ENCODE assay signal across 15 mouse cellular contexts in genomic region chr10:25790363-25790821, GRCm38 (mm10).
A peak's percentile ranks its signal among the peaks of the same experiment; 100 is the strongest.
DNase-seq lines count a peak whose midpoint lies in the region; ATAC-seq and TF ChIP-seq lines count a peak whose summit lies in the region.
"Had no signal": no experiment of that assay in that cellular context is flagged by ENCODE, and none has a peak within 500 bp of the region (broad histone marks: within the 10 kb centered on the region; RNA-seq: fewer than 3 reads in every experiment).

No protein-coding gene starts in this region.

- no peak overlapping the region for H3K9ac ChIP-seq in lung, embryonic 16.5 days (ENCODE audit: low read length)
- H3K9ac ChIP-seq in hindbrain, embryonic 13.5 days, result no peak overlapping the region
- H3K9ac ChIP-seq: liver, embryonic 14.5 days; stomach, embryonic 15.5 days had no signal

- no peak overlapping the region for H3K27ac ChIP-seq in kidney, adult 2 months (ENCODE audit: insufficient read depth, low read depth, low read length)
- H3K27ac ChIP-seq in lung, embryonic 16.5 days (ENCODE audit: low read length), result no peak overlapping the region
- no peak overlapping the region for H3K27ac ChIP-seq in hindbrain, embryonic 13.5 days
- H3K27ac ChIP-seq: liver, embryonic 14.5 days; midbrain, embryonic 10.5 days; stomach, embryonic 15.5 days had no signal

- DNase-seq in cerebellum, postnatal 10 days, result peak; percentile 59 to 66
- DNase-seq in cerebellum, adult 11 months, result no peak
- peak; percentile 16 for DNase-seq in kidney, postnatal 10 days
- no peak for DNase-seq in kidney, adult 2 months
- DNase-seq in NIH3T3 (ENCODE audit: low read depth), result peak; percentile 49
- no peak for DNase-seq in urinary bladder, postnatal 10 days (ENCODE audit: low spot score)
- DNase-seq: B cell, adult 2 months; thymus, postnatal 4 days had no signal

- no peak for TF ChIP-seq POLR2A in kidney, adult 2 months (IDR thresholded peaks at IDR 0.05; ENCODE audit: low read depth, low read length)

- H3K27me3 ChIP-seq in kidney, adult 2 months (replicated peaks; ENCODE audit: control insufficient read depth, insufficient read depth, low read length), result no peaks in the 10 kb centered on the region
- H3K27me3 ChIP-seq in lung, embryonic 16.5 days (ENCODE audit: control insufficient read depth, insufficient read depth, low read depth, low read length), result no peaks in the 10 kb centered on the region
- no peaks in the 10 kb centered on the region for H3K27me3 ChIP-seq in hindbrain, embryonic 13.5 days
- H3K27me3 ChIP-seq: stomach, embryonic 15.5 days had no signal

- TF ChIP-seq CTCF in kidney, adult 2 months (conservative IDR thresholded peaks at IDR 0.05; ENCODE audit: insufficient read depth, insufficient read length, low read depth, low read length), result no peak

- 56% methylated on average over 3 of the region's 3 CpGs for WGBS in kidney, adult 2 months
- WGBS in lung, embryonic 16.5 days, result 49% methylated on average over 3 of the region's 3 CpGs
- WGBS in hindbrain, embryonic 13.5 days, result 67% methylated on average over 3 of the region's 3 CpGs

- no peaks in the 10 kb centered on the region for H3K9me3 ChIP-seq in lung, embryonic 16.5 days (ENCODE audit: control insufficient read depth, low read length)
- H3K9me3 ChIP-seq in hindbrain, embryonic 13.5 days, result no peaks in the 10 kb centered on the region
- H3K9me3 ChIP-seq: midbrain, embryonic 10.5 days; stomach, embryonic 15.5 days had no signal

- H3K4me1 ChIP-seq in kidney, adult 2 months (ENCODE audit: control insufficient read depth, insufficient read depth, low read length), result no peaks in the 10 kb centered on the region
- no peaks in the 10 kb centered on the region for H3K4me1 ChIP-seq in lung, embryonic 16.5 days (replicated peaks; ENCODE audit: control insufficient read depth, insufficient read depth, low read length)
- no peaks in the 10 kb centered on the region for H3K4me1 ChIP-seq in hindbrain, embryonic 13.5 days (replicated peaks)
- H3K4me1 ChIP-seq: midbrain, embryonic 10.5 days; stomach, embryonic 15.5 days had no signal

- H3K36me3 ChIP-seq in kidney, adult 2 months (ENCODE audit: control insufficient read depth, insufficient read depth, low read length), result no peaks in the 10 kb centered on the region
- no peaks in the 10 kb centered on the region for H3K36me3 ChIP-seq in lung, embryonic 16.5 days (ENCODE audit: control insufficient read depth, insufficient read depth, low read length)
- H3K36me3 ChIP-seq in hindbrain, embryonic 13.5 days, result no peaks in the 10 kb centered on the region
- H3K36me3 ChIP-seq: midbrain, embryonic 10.5 days; stomach, embryonic 15.5 days had no signal

- no peak overlapping the region for H3K4me2 ChIP-seq in lung, embryonic 16.5 days (ENCODE audit: low read depth, low read length)
- no peak overlapping the region for H3K4me2 ChIP-seq in hindbrain, embryonic 13.5 days
- H3K4me2 ChIP-seq: stomach, embryonic 15.5 days had no signal

- peak; percentile 64 for ATAC-seq in lung, embryonic 16.5 days (ENCODE audit: low read depth)
- no peak for ATAC-seq in hindbrain, embryonic 13.5 days (ENCODE audit: low FRiP score)
- ATAC-seq: activated CD4-positive, CD25-positive, alpha-beta regulatory T cell, adult 4 months had no signal

- H3K4me3 ChIP-seq in kidney, adult 2 months (ENCODE audit: insufficient read depth, low read depth, low read length), result no peak overlapping the region
- no peak overlapping the region for H3K4me3 ChIP-seq in lung, embryonic 16.5 days (ENCODE audit: low read length)
- no peak overlapping the region for H3K4me3 ChIP-seq in hindbrain, embryonic 13.5 days
- H3K4me3 ChIP-seq: erythroblast, embryonic 14.5 days; midbrain, embryonic 10.5 days; stomach, embryonic 15.5 days had no signal

Comparison
In these comparisons a context has a peak if more than half of its experiments do, and no peak if none do; other contexts are left out.
1. DNase-seq: peak in cerebellum, postnatal 10 days (2 of 2), kidney, postnatal 10 days (single experiment) and NIH3T3 (single experiment); none in cerebellum, adult 11 months (single experiment), kidney, adult 2 months (single experiment) and urinary bladder, postnatal 10 days (single experiment).